Mouse (Mus musculus) stomach, postnatal 0 days (tissue): ENCODE measurements around the gene Amdhd1. TPM values are rescaled to one million over a fixed set of nuclear protein-coding genes. Genes with fewer than 3 reads are reported as not detected.

Source experiments
- ATAC-seq: fragments of 200-750 bp; cut with Nextera tagmentation; 2 replicates; pipeline ENCODE4 v1.8.0; 2017; ENCODE audit not compliant: low FRiP score, low TSS enrichment
- DNase-seq: peaks from one replicate; pipeline ENCODE4 v3.0.0-alpha.2; 2016; ENCODE audit warnings: low spot score
- H3K27ac ChIP-seq: fragments of 300-500 bp; sonication (generic); replicated peaks from 2 replicates; pipeline ENCODE4 v1.5.1; 2014; ENCODE audit warnings: mild to moderate bottlenecking, control low read depth
- H3K27me3 ChIP-seq: fragments of 300-500 bp; sonication (generic); 2 replicates; pipeline ENCODE4 v1.6.1; 2014; ENCODE audit warnings: low read length; ENCODE audit not compliant: control insufficient read depth, insufficient read depth
- H3K36me3 ChIP-seq: fragments of 300-500 bp; sonication (generic); 2 replicates; pipeline ENCODE4 v1.6.1; 2014; ENCODE audit warnings: low read length, mixed read lengths; ENCODE audit not compliant: control insufficient read depth, insufficient read depth
- H3K4me1 ChIP-seq: fragments of 300-500 bp; sonication (generic); replicated peaks from 2 replicates; pipeline ENCODE4 v1.6.1; 2014; ENCODE audit warnings: antibody characterized with exemption; ENCODE audit not compliant: control insufficient read depth, insufficient read depth
- H3K4me2 ChIP-seq: fragments of 300-500 bp; sonication (generic); replicated peaks from 2 replicates; pipeline ENCODE4 v1.6.1; 2014; ENCODE audit warnings: low read depth, mild to moderate bottlenecking, control low read depth, moderate library complexity
- H3K4me3 ChIP-seq: fragments of 300-500 bp; sonication (generic); 2 replicates; pipeline ENCODE4 v1.5.1; 2014; ENCODE audit warnings: low read depth, low read length, control low read depth
- H3K9ac ChIP-seq: fragments of 300-500 bp; sonication (generic); 2 replicates; pipeline ENCODE4 v1.6.1; 2014; ENCODE audit warnings: mild to moderate bottlenecking, low read length, control low read depth, mixed read lengths
- H3K9me3 ChIP-seq: fragments of 300-500 bp; sonication (generic); 2 replicates; pipeline ENCODE4 v1.6.1; 2016; ENCODE audit warnings: low read length; ENCODE audit not compliant: control insufficient read depth
- CTCF ChIP-seq: IDR thresholded peaks from 2 replicates; pipeline ENCODE4 v1.5.1; 2016; ENCODE audit warnings: antibody characterized with exemption, low read depth, mild to moderate bottlenecking, moderate library complexity
- EP300 ChIP-seq: optimal IDR thresholded peaks from 2 replicates; pipeline ENCODE3; 2016; ENCODE audit warnings: antibody characterized with exemption
- WGBS: fragments of 180-500 bp; shearing (Covaris S2); extraction: QIAGEN DNeasy Blood & Tissue Kit; methylation state at CpG from one replicate; pipeline ENCODE4 v1.1.7; 2014; 5-methylcytosine and 5-hydroxymethylcytosine counted together
- polyA plus RNA-seq: library from polyadenylated mRNA; unstranded; fragments of >200 nt; fragmentation: Nextera tagmentation; extraction: Ambion mirVana; gene quantifications from 2 replicates; pipeline ENCODE4 v1.2.1, GENCODE M21; 2015

The Amdhd1 gene
- polyA plus RNA-seq, 1 experiment from 2014 or later: 0.45 TPM

- Histone ChIP-seq H3K27me3 (no peaks in the 10 kb centered on the region), H3K36me3 (no peaks in the 10 kb centered on the region), H3K4me3 (no peak overlapping the region), H3K9ac (no peak overlapping the region), H3K27ac (no peak overlapping the region), H3K4me2 (no peak overlapping the region), H3K9me3 (no peaks in the 10 kb centered on the region), H3K4me1 (no peaks in the 10 kb centered on the region)
- no peak for ATAC-seq
- DNase-seq: no peak
- no peak for TF ChIP-seq EP300
- TF ChIP-seq CTCF: no peak
- 53% methylated on average over 4 of the region's 4 CpGs for WGBS
These were observed 21.6 kb downstream of the Amdhd1 start for GRCm38 (mm10) chr10:93518186-93518585.

- H3K4me2 ChIP-seq: no peak overlapping the region
- H3K27me3 ChIP-seq: no peaks in the 10 kb centered on the region
- ATAC-seq: no peak
- H3K9me3 ChIP-seq: no peaks in the 10 kb centered on the region
- H3K9ac ChIP-seq: no peak overlapping the region
- no peaks in the 10 kb centered on the region for H3K4me1 ChIP-seq
- no peaks in the 10 kb centered on the region for H3K36me3 ChIP-seq
- DNase-seq: peak; percentile 15
- no peak for TF ChIP-seq EP300
- TF ChIP-seq CTCF: no peak
- WGBS: 13% methylated on average over 4 of the region's 4 CpGs
- no peak overlapping the region for H3K4me3 ChIP-seq
- H3K27ac ChIP-seq: no peak overlapping the region
These were observed 22.1 kb downstream of the Amdhd1 start for GRCm38 (mm10) chr10:93517754-93518153.

- H3K9me3 ChIP-seq: no peaks in the 10 kb centered on the region
- H3K36me3 ChIP-seq: no peaks in the 10 kb centered on the region
- no peak overlapping the region for H3K9ac ChIP-seq
- DNase-seq (no peak), ATAC-seq (no peak)
- no peaks in the 10 kb centered on the region for H3K4me1 ChIP-seq
- TF ChIP-seq EP300: no peak
- TF ChIP-seq CTCF: no peak
- no peaks in the 10 kb centered on the region for H3K27me3 ChIP-seq
- no peak overlapping the region for H3K4me3 ChIP-seq
- H3K4me2 ChIP-seq: no peak overlapping the region
- H3K27ac ChIP-seq: no peak overlapping the region
- whole genome bisulfite sequencing: 77% methylated on average over 12 of the region's 12 CpGs
These were observed 23.9 kb downstream of the Amdhd1 start for GRCm38 (mm10) chr10:93515927-93516326.

GRCm38 (mm10) chr10:93515419-93515818, 24.4 kb downstream of the Amdhd1 start:
- Histone ChIP-seq H3K27me3 (no peaks in the 10 kb centered on the region), H3K4me2 (no peak overlapping the region), H3K4me3 (no peak overlapping the region), H3K9me3 (no peaks in the 10 kb centered on the region), H3K9ac (no peak overlapping the region), H3K36me3 (no peaks in the 10 kb centered on the region), H3K4me1 (no peaks in the 10 kb centered on the region), H3K27ac (no peak overlapping the region)
- DNase-seq (no peak), ATAC-seq (no peak)
- TF ChIP-seq EP300: no peak
- no peak for TF ChIP-seq CTCF
- 12% methylated on average over 1 of the region's 1 CpGs for WGBS

- H3K4me3 ChIP-seq: no peak overlapping the region
- no peak overlapping the region for H3K27ac ChIP-seq
- no peak overlapping the region for H3K4me2 ChIP-seq
- ATAC-seq (no peak), DNase-seq (no peak)
- no peak overlapping the region for H3K9ac ChIP-seq
- no peaks in the 10 kb centered on the region for H3K9me3 ChIP-seq
- TF ChIP-seq CTCF (no peak), EP300 (no peak)
- H3K4me1 ChIP-seq: no peaks in the 10 kb centered on the region
- 67% methylated on average over 15 of the region's 15 CpGs for WGBS
- no peaks in the 10 kb centered on the region for H3K36me3 ChIP-seq
- H3K27me3 ChIP-seq: no peaks in the 10 kb centered on the region
These were observed 30.2 kb downstream of the Amdhd1 start for GRCm38 (mm10) chr10:93509532-93510153.

GRCm38 (mm10) chr10:93508383-93508970, 31.4 kb downstream of the Amdhd1 start:
- Histone ChIP-seq H3K4me1 (no peaks in the 10 kb centered on the region), H3K27ac (no peak overlapping the region), H3K27me3 (no peaks in the 10 kb centered on the region), H3K36me3 (no peaks in the 10 kb centered on the region), H3K9ac (no peak overlapping the region), H3K4me2 (no peak overlapping the region), H3K4me3 (no peak overlapping the region), H3K9me3 (no peaks in the 10 kb centered on the region)
- TF ChIP-seq EP300 (no peak), CTCF (no peak)
- ATAC-seq (no peak), DNase-seq (no peak)
- WGBS: 63% methylated on average over 7 of the region's 7 CpGs
